Mouse (Mus musculus) MEL (cell line): ENCODE measurements around the gene Olfr1501. TPM values are rescaled to one million over a fixed set of nuclear protein-coding genes. Genes with fewer than 3 reads are reported as not detected.
"Not testable (repeated sequence)": the region's sequence is repeated elsewhere in the genome, so short reads cannot be mapped to it uniquely, and the experiment has no call there.

Source experiments
- DNase-seq: peaks from one replicate; pipeline ENCODE4 v3.0.0; 2011; ENCODE audit warnings: low read depth, low spot score
- H3K27ac ChIP-seq: 2 replicates; pipeline ENCODE4 v1.5.1; 2012; ENCODE audit warnings: low read depth, mild to moderate bottlenecking, control low read depth, low read length, moderate library complexity; ENCODE audit not compliant: control insufficient read depth
- H3K27me3 ChIP-seq, 2 experiments: fragments of 150-350 bp in 1 of 2; sonication (generic) in 1 of 2; 2 replicates each; pipeline ENCODE4 v1.6.1; 2012; ENCODE audit warnings: low read length in 2 of 2, mild to moderate bottlenecking in 2 of 2, improper control_type of control experiment in 1 of 2, moderate library complexity in 1 of 2; ENCODE audit not compliant: insufficient read depth in 2 of 2, control insufficient read depth in 1 of 2
- H3K36me3 ChIP-seq, 2 experiments: 2 replicates each; pipeline ENCODE4 v1.6.1; 2012 to 2014; ENCODE audit warnings: low read length in 2 of 2, improper control_type of control experiment in 1 of 2, inconsistent platforms in 1 of 2, mild to moderate bottlenecking in 1 of 2; ENCODE audit not compliant: insufficient read depth in 2 of 2, control insufficient read depth in 1 of 2
- H3K4me1 ChIP-seq, 2 experiments: fragments of 150-350 bp in 1 of 2; sonication (generic) in 1 of 2; 2 replicates each; pipeline ENCODE4 v1.6.1; 2012; ENCODE audit warnings: low read length in 2 of 2, improper control_type of control experiment in 1 of 2, mild to moderate bottlenecking in 1 of 2; ENCODE audit not compliant: insufficient read depth in 2 of 2, control insufficient read depth in 1 of 2
- H3K4me3 ChIP-seq, 2 experiments: fragments of 150-350 bp in 1 of 2; sonication (generic) in 1 of 2; 2 replicates each; pipeline ENCODE4 v1.5.1; 2012; ENCODE audit warnings: low read depth in 2 of 2, low read length in 2 of 2, mild to moderate bottlenecking in 2 of 2, moderate library complexity in 2 of 2, control low read depth in 1 of 2, improper control_type of control experiment in 1 of 2; ENCODE audit not compliant: control insufficient read depth in 1 of 2, insufficient read depth in 1 of 2
- H3K79me2 ChIP-seq: 2 replicates; pipeline ENCODE4 v1.6.1; 2012; ENCODE audit warnings: mild to moderate bottlenecking, low read length, moderate library complexity; ENCODE audit not compliant: control insufficient read depth, poor library complexity, insufficient read depth
- H3K9ac ChIP-seq: 2 replicates; pipeline ENCODE4 v1.6.1; 2012; ENCODE audit warnings: low read depth, mild to moderate bottlenecking, control low read depth, low read length, moderate library complexity; ENCODE audit not compliant: control insufficient read depth, poor library complexity, severe bottlenecking
- H3K9me3 ChIP-seq: fragments of 150-350 bp; sonication (generic); replicated peaks from 2 replicates; pipeline ENCODE4 v1.6.1; 2012; ENCODE audit warnings: mild to moderate bottlenecking, low read length, improper control_type of control experiment, moderate library complexity; ENCODE audit not compliant: insufficient read depth
- BHLHE40 ChIP-seq: IDR thresholded peaks from 2 replicates; pipeline ENCODE4 v1.6.1; 2012; ENCODE audit warnings: low read depth, mild to moderate bottlenecking, inconsistent platforms, low read length, improper control_type of control experiment, borderline replicate concordance
- CHD1 ChIP-seq: IDR thresholded peaks from 2 replicates; pipeline ENCODE4 v1.6.1; 2012; ENCODE audit warnings: low read depth, mild to moderate bottlenecking, inconsistent platforms, low read length, improper control_type of control experiment
- CTCF ChIP-seq, 3 experiments: IDR thresholded peaks in 2 of 3; conservative IDR thresholded peaks in 1 of 3; 2 replicates each; pipeline ENCODE4 v1.5.1; 2011 to 2012; ENCODE audit warnings: low read length in 3 of 3, low read depth in 2 of 3, mild to moderate bottlenecking in 2 of 3, improper control_type of control experiment in 1 of 3, inconsistent platforms in 1 of 3, mixed read lengths in 1 of 3, moderate library complexity in 1 of 3; ENCODE audit not compliant: control insufficient read depth in 1 of 3, insufficient read depth in 1 of 3, poor library complexity in 1 of 3, severe bottlenecking in 1 of 3
- ELF1 ChIP-seq: IDR thresholded peaks from 2 replicates; pipeline ENCODE4 v1.6.1; 2014; ENCODE audit warnings: low read depth, mild to moderate bottlenecking, inconsistent platforms, low read length, improper control_type of control experiment, moderate library complexity
- EP300 ChIP-seq, 2 experiments: IDR thresholded peaks; 2 replicates each; pipeline ENCODE4 v1.6.1; 2011; ENCODE audit warnings: improper control_type of control experiment in 2 of 2, low read length in 2 of 2, low read depth in 1 of 2, mild to moderate bottlenecking in 1 of 2
- GATA1 ChIP-seq: IDR thresholded peaks from 2 replicates; pipeline ENCODE4 v1.6.1; 2011; ENCODE audit warnings: low read depth, low read length, improper control_type of control experiment
- HCFC1 ChIP-seq: IDR thresholded peaks from 2 replicates; pipeline ENCODE4 v1.6.1; 2012; ENCODE audit warnings: low read depth, mild to moderate bottlenecking, inconsistent platforms, low read length, improper control_type of control experiment, moderate library complexity
- MAFK ChIP-seq: IDR thresholded peaks from 2 replicates; pipeline ENCODE4 v1.6.1; 2011; ENCODE audit warnings: low read depth, mild to moderate bottlenecking, low read length, improper control_type of control experiment, borderline replicate concordance
- MAX ChIP-seq: IDR thresholded peaks from 2 replicates; pipeline ENCODE4 v1.6.1; 2011; ENCODE audit warnings: low read length, improper control_type of control experiment
- MAZ ChIP-seq: IDR thresholded peaks from 2 replicates; pipeline ENCODE4 v1.6.1; 2012; ENCODE audit warnings: low read depth, mild to moderate bottlenecking, inconsistent platforms, low read length, improper control_type of control experiment
- MXI1 ChIP-seq: IDR thresholded peaks from 2 replicates; pipeline ENCODE4 v1.6.1; 2011; ENCODE audit warnings: mild to moderate bottlenecking, low read depth, low read length, improper control_type of control experiment
- MYB ChIP-seq: IDR thresholded peaks from 2 replicates; pipeline ENCODE4 v1.6.1; 2011; ENCODE audit warnings: mild to moderate bottlenecking, low read depth, low read length, improper control_type of control experiment
- MYC ChIP-seq: IDR thresholded peaks from 2 replicates; pipeline ENCODE4 v1.6.1; 2011; ENCODE audit warnings: low read depth, mild to moderate bottlenecking, low read length, improper control_type of control experiment, moderate library complexity
- NELFE ChIP-seq: IDR thresholded peaks from 2 replicates; pipeline ENCODE4 v1.6.1; 2011; ENCODE audit warnings: low read depth, low read length, improper control_type of control experiment
- NRF1 ChIP-seq: IDR thresholded peaks from 2 replicates; pipeline ENCODE4 v1.6.1; 2014; ENCODE audit warnings: low read depth, mild to moderate bottlenecking, inconsistent platforms, low read length, improper control_type of control experiment, moderate library complexity; ENCODE audit not compliant: poor library complexity, insufficient read depth, severe bottlenecking
- POLR2AphosphoS2 ChIP-seq: IDR thresholded peaks from 2 replicates; pipeline ENCODE4 v1.6.1; 2011; ENCODE audit warnings: low read length, improper control_type of control experiment
- RAD21 ChIP-seq: IDR thresholded peaks from 2 replicates; pipeline ENCODE4 v1.6.1; 2011; ENCODE audit warnings: mild to moderate bottlenecking, low read depth, low read length, improper control_type of control experiment
- RCOR1 ChIP-seq: IDR thresholded peaks from 2 replicates; pipeline ENCODE4 v1.6.1; 2012; ENCODE audit warnings: low read depth, mild to moderate bottlenecking, inconsistent platforms, low read length, improper control_type of control experiment
- SIN3A ChIP-seq: IDR thresholded peaks from 2 replicates; pipeline ENCODE4 v1.6.1; 2012; ENCODE audit warnings: low read length, improper control_type of control experiment, inconsistent platforms
- SMC3 ChIP-seq: IDR thresholded peaks from 2 replicates; pipeline ENCODE4 v1.6.1; 2011; ENCODE audit warnings: low read depth, low read length, improper control_type of control experiment
- TAL1 ChIP-seq: IDR thresholded peaks from 2 replicates; pipeline ENCODE4 v1.6.1; 2012; ENCODE audit warnings: mild to moderate bottlenecking, inconsistent platforms, low read length, moderate library complexity, mixed read lengths
- TCF12 ChIP-seq: IDR thresholded peaks from 2 replicates; pipeline ENCODE4 v1.6.1; 2014; ENCODE audit warnings: low read depth, mild to moderate bottlenecking, inconsistent platforms, low read length, improper control_type of control experiment, moderate library complexity
- UBTF ChIP-seq: IDR thresholded peaks from 2 replicates; pipeline ENCODE4 v1.6.1; 2012; ENCODE audit warnings: low read depth, mild to moderate bottlenecking, inconsistent platforms, low read length, improper control_type of control experiment, moderate library complexity, borderline replicate concordance; ENCODE audit not compliant: insufficient read depth
- ZC3H11A ChIP-seq: IDR thresholded peaks from 2 replicates; pipeline ENCODE4 v1.6.1; 2012; ENCODE audit warnings: low read depth, mild to moderate bottlenecking, inconsistent platforms, low read length, improper control_type of control experiment
- ZKSCAN1 ChIP-seq: IDR thresholded peaks from 2 replicates; pipeline ENCODE4 v1.6.1; 2012; ENCODE audit warnings: low read depth, mild to moderate bottlenecking, inconsistent platforms, low read length, improper control_type of control experiment, moderate library complexity
- polyA plus RNA-seq, 2 experiments: library from polyadenylated mRNA; stranded (reverse) in 1 of 2; unstranded in 1 of 2; fragments of >175 nt in 1 of 2; fragments of >200 nt in 1 of 2; gene quantifications; 2 replicates each; pipeline versions ENCODE4 v1.2.1 to v1.2.4; 2012; ENCODE audit warnings: low replicate concordance in 2 of 2, low read depth in 1 of 2; ENCODE audit not compliant: insufficient read length in 2 of 2, insufficient read depth in 1 of 2, missing spikeins in 1 of 2
- total RNA-seq: library from RNA; depleted of rRNA; stranded (reverse); fragments of 300-350 nt; gene quantifications from 2 replicates; pipeline ENCODE4 v1.2.3, GENCODE M21; 2012

Olfr1501 gene
- total and polyA plus RNA-seq, 3 experiments: not detected

GRCm38 (mm10) chr19:13818827-13819226 is 31.7 kb downstream of the Olfr1501 start:
- no peak overlapping the region for H3K4me3 ChIP-seq
- DNase-seq: peak; percentile 69
- no peaks in the 10 kb centered on the region for H3K9me3 ChIP-seq
- H3K9ac ChIP-seq: no peak overlapping the region
- TF ChIP-seq UBTF (no peak), MAX (no peak), ZKSCAN1 (no peak), SMC3 (peak; percentile 67), CHD1 (no peak), ELF1 (no peak), TAL1 (no peak), GATA1 (no peak), MAZ (no peak), CTCF (IDR thresholded peaks at IDR 0.05 in 2 of 3, conservative IDR thresholded peaks at IDR 0.05 in 1 of 3; ENCODE audit: control insufficient read depth in 1 of 3, insufficient read depth in 1 of 3, low read depth in 2 of 3, low read length in 3 of 3, poor library complexity in 1 of 3, severe bottlenecking in 1 of 3) (peak in 2 of 3 experiments; percentile 38 to 73; a peak in 3 of 6 replicates), MYC (no peak), RCOR1 (no peak), NRF1 (no peak), HCFC1 (no peak), MXI1 (no peak), NELFE (no peak), ZC3H11A (peak; percentile 43), RAD21 (peak; percentile 87), BHLHE40 (no peak), MAFK (no peak)
- H3K36me3 ChIP-seq: peaks cover 0 to 6% of the 10 kb centered on the region in 2 experiments; a peak in 2 of 4 replicates
- no peaks in the 10 kb centered on the region for H3K27me3 ChIP-seq
- no peak overlapping the region for H3K27ac ChIP-seq
- H3K79me2 ChIP-seq: no peaks in the 10 kb centered on the region
- H3K4me1 ChIP-seq: peaks cover 4 to 5% of the 10 kb centered on the region in 2 experiments

GRCm38 (mm10) chr19:13812823-13813222 is 37.7 kb downstream of the Olfr1501 start:
- Histone ChIP-seq H3K9ac (no peak overlapping the region), H3K36me3 (no peaks in the 10 kb centered on the region)
- DNase-seq: peak; percentile 41

GRCm38 (mm10) chr19:13805486-13805885 is 45.0 kb downstream of the Olfr1501 start:
- not testable (repeated sequence) for H3K4me3 ChIP-seq, H3K27ac ChIP-seq, H3K9me3 ChIP-seq, H3K27me3 ChIP-seq, DNase-seq, H3K36me3 ChIP-seq, H3K9ac ChIP-seq, H3K79me2 ChIP-seq, H3K4me1 ChIP-seq

More at GRCm38 (mm10) chr19:13812823-13813222, 37.7 kb downstream of the Olfr1501 start:
- Histone ChIP-seq H3K4me1 (no peaks in the 10 kb centered on the region), H3K27ac (no peak overlapping the region), H3K4me3 (no peak overlapping the region), H3K27me3 (no peaks in the 10 kb centered on the region), H3K9me3 (no peaks in the 10 kb centered on the region), H3K79me2 (no peaks in the 10 kb centered on the region)
- TF ChIP-seq MAZ (no peak), TCF12 (no peak), EP300 (IDR thresholded peaks at IDR 0.05; ENCODE audit: low read depth in 1 of 2, low read length in 2 of 2) (no peak), UBTF (no peak), SIN3A (no peak), SMC3 (peak; percentile 60), ZC3H11A (peak; percentile 53), POLR2AphosphoS2 (no peak), GATA1 (no peak), RAD21 (peak; percentile 59), MYB (no peak), CTCF (IDR thresholded peaks at IDR 0.05 in 2 of 3, conservative IDR thresholded peaks at IDR 0.05 in 1 of 3; ENCODE audit: control insufficient read depth in 1 of 3, insufficient read depth in 1 of 3, low read depth in 2 of 3, low read length in 3 of 3, poor library complexity in 1 of 3, severe bottlenecking in 1 of 3) (peak; percentile 55 to 69 (median 68))
